Mouse (Mus musculus) urinary bladder, postnatal 36 days (tissue): ENCODE measurements around the gene Mrto4.
A peak's percentile ranks its signal among the peaks of the same experiment; 100 is the strongest.
"Not testable (repeated sequence)": the region's sequence is repeated elsewhere in the genome, so short reads cannot be mapped to it uniquely, and the experiment has no call there.

Source experiments
- DNase-seq, 2 experiments: peaks; one replicate each; pipeline ENCODE4 v3.0.0; 2022; ENCODE audit warnings: low spot score in 2 of 2, mixed read lengths in 1 of 2

Gene Mrto4

GRCm38 (mm10) chr4:139351931-139352711, at the start of gene Mrto4, which contains the start of the genes Emc1 and Ubr4:
Gene Mrto4 (minus strand): TSS chr4:139352576.
Gene Emc1 (plus strand): TSS chr4:139352587.
Gene Ubr4 (plus strand): TSS chr4:139352609.
- peak; percentile 80 to 85 for DNase-seq

- no peak for DNase-seq
Observed at GRCm38 (mm10) chr4:139400487-139400886, 48.1 kb upstream of the Mrto4 start.

GRCm38 (mm10) chr4:139395431-139395830, 43.1 kb upstream of the Mrto4 start:
- no peak for DNase-seq

- DNase-seq, result no peak
Observed at GRCm38 (mm10) chr4:139389557-139389956, 37.2 kb upstream of the Mrto4 start.

GRCm38 (mm10) chr4:139386869-139387319, 34.5 kb upstream of the Mrto4 start:
- DNase-seq, result peak; percentile 33 to 57

GRCm38 (mm10) chr4:139385841-139386240, 33.5 kb upstream of the Mrto4 start:
- not testable (repeated sequence) for DNase-seq

- DNase-seq, result no peak
Observed at GRCm38 (mm10) chr4:139382231-139382630, 29.9 kb upstream of the Mrto4 start.

GRCm38 (mm10) chr4:139381452-139381845, 29.1 kb upstream of the Mrto4 start:
- no peak for DNase-seq

- no peak for DNase-seq
Observed at GRCm38 (mm10) chr4:139380775-139381451, 28.5 kb upstream of the Mrto4 start.

- peak; percentile 100 for DNase-seq
Observed at GRCm38 (mm10) chr4:139380207-139380748, 27.9 kb upstream of the Mrto4 start.

GRCm38 (mm10) chr4:139379719-139380118, 27.3 kb upstream of the Mrto4 start:
- no peak for DNase-seq

- DNase-seq, result no peak
Observed at GRCm38 (mm10) chr4:139373531-139373930, 21.2 kb upstream of the Mrto4 start.

- DNase-seq, result peak in 1 of 2 experiments; percentile 24
Observed at GRCm38 (mm10) chr4:139373130-139373529, 20.8 kb upstream of the Mrto4 start.

- no peak for DNase-seq
Observed at GRCm38 (mm10) chr4:139368038-139368437, 15.7 kb upstream of the Mrto4 start.

- DNase-seq, result no peak
Observed at GRCm38 (mm10) chr4:139367336-139367735, 15.0 kb upstream of the Mrto4 start.

GRCm38 (mm10) chr4:139360761-139361548, 8.6 kb upstream of the Mrto4 start:
- no peak for DNase-seq

GRCm38 (mm10) chr4:139357211-139357610, 4.8 kb upstream of the Mrto4 start:
- DNase-seq, result no peak

GRCm38 (mm10) chr4:139352832-139353231, 456 bp upstream of the Mrto4 start:
- no peak for DNase-seq

- DNase-seq, result no peak
Observed at GRCm38 (mm10) chr4:139345416-139346019, 6.9 kb downstream of the Mrto4 start.

GRCm38 (mm10) chr4:139343718-139344117, 8.7 kb downstream of the Mrto4 start:
- DNase-seq, result no peak

- no peak for DNase-seq
Observed at GRCm38 (mm10) chr4:139341556-139342233, 10.7 kb downstream of the Mrto4 start.
